In the genomic region with DNA sequence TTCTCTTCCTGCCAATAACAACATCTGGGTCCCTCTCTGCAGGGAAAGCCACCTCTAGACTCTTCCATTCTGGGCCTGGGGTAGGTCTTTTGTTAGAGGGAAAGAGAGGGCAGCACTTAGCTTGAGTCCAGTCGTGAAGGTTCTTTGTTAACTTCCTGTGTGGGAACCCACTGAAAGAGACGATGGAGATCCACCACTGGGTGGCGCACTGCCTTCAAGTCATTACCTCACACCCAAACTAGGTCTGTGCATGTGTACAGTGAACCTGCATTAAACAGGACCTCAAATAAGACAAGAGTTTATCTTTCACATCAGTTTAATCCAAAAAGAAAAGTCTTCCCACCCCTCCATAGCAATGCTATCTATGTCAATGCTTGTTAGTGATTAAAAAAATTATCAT, we compare ENCODE assay signal across 7 mouse cellular contexts. TPM values are rescaled to one million over a fixed set of nuclear protein-coding genes. Genes with fewer than 3 reads are reported as not detected.
DNase-seq lines count a peak whose midpoint lies in the region; ATAC-seq and TF ChIP-seq lines count a peak whose summit lies in the region.

No protein-coding gene starts in this region.

- 3% methylated on average over 3 of the region's 3 CpGs for WGBS in hindbrain, postnatal 0 days

- H3K27me3 ChIP-seq in hindbrain, postnatal 0 days (ENCODE audit: insufficient read depth, low read length): no peaks in the 10 kb centered on the region

- 0 out of 2 replicates have a peak, but pooled peaks have one; percentile 62 for ATAC-seq in hindbrain, postnatal 0 days
- ATAC-seq in megakaryocyte progenitor cell, adult 5-6 weeks (replicated peaks; ENCODE audit: poor library complexity): peak; percentile 94

- no peak overlapping the region for H3K9ac ChIP-seq in hindbrain, postnatal 0 days (replicated peaks; ENCODE audit: low read length)

- H3K4me1 ChIP-seq in hindbrain, postnatal 0 days (ENCODE audit: insufficient read depth, low read length): no peaks in the 10 kb centered on the region

- DNase-seq in NIH3T3 (ENCODE audit: low read depth): peak; percentile 89
- DNase-seq in c-Kit-positive CD71-positive TER-119-negative erythroid progenitor cells, embryonic 14.5 days (ENCODE audit: low read depth): peak; percentile 56
- DNase-seq in frontal cortex, adult 2 months (ENCODE audit: extremely low spot score in 1 of 2, low spot score in 1 of 2): peak; percentile 21 to 88
- DNase-seq in hindbrain, postnatal 0 days (ENCODE audit: low spot score): peak; percentile 85
- DNase-seq in left cerebral cortex, adult 11 months (ENCODE audit: low spot score): peak; percentile 40
- DNase-seq in right cerebral cortex, postnatal 4 days: peak; percentile 85

- no peaks in the 10 kb centered on the region for H3K9me3 ChIP-seq in hindbrain, postnatal 0 days (ENCODE audit: low read length)

- H3K4me2 ChIP-seq in hindbrain, postnatal 0 days (ENCODE audit: low read depth, low read length): no peak overlapping the region

- H3K4me3 ChIP-seq in hindbrain, postnatal 0 days (ENCODE audit: low read length): no peak overlapping the region

- TF ChIP-seq CTCF in hindbrain, postnatal 0 days (IDR thresholded peaks at IDR 0.05; ENCODE audit: low read depth): peak; percentile 86

- H3K36me3 ChIP-seq in hindbrain, postnatal 0 days (ENCODE audit: insufficient read depth, low read length): no peaks in the 10 kb centered on the region

- no peak overlapping the region for H3K27ac ChIP-seq in hindbrain, postnatal 0 days

RNA-seq across cellular contexts. Expression of a gene that starts 31.0 kb away (rescaled TPM):
- polyA plus RNA-seq in frontal cortex, adult 2 months (2012; rRNA removed): 0.02 and 0.11 TPM in 2 replicates
- not detected in 2 replicates for total RNA-seq in hindbrain, postnatal 0 days (2014; rRNA removed)
- not detected in 2 replicates for polyA plus RNA-seq in hindbrain, postnatal 0 days (2015; fragmentation: Nextera tagmentation; extraction: Ambion mirVana)
- not detected in 2 replicates for total RNA-seq in megakaryocyte progenitor cell, adult 5-6 weeks (2015)
- total RNA-seq in megakaryocyte progenitor cell, adult 5-6 weeks (2017): not detected in 2 replicates

RNA-seq across cellular contexts. Expression of a gene that starts 41.8 kb away (rescaled TPM):
- polyA plus RNA-seq in frontal cortex, adult 2 months (2012; rRNA removed): 0.42 and 0.58 TPM in 2 replicates
- total RNA-seq in hindbrain, postnatal 0 days (2014; rRNA removed): 0.54 and 1.5 TPM in 2 replicates
- 1.7 and 2.1 TPM in 2 replicates for polyA plus RNA-seq in hindbrain, postnatal 0 days (2015; fragmentation: Nextera tagmentation; extraction: Ambion mirVana)
- total RNA-seq in megakaryocyte progenitor cell, adult 5-6 weeks (2015): 0.76 and 0.86 TPM in 2 replicates
- total RNA-seq in megakaryocyte progenitor cell, adult 5-6 weeks (2017): 2.7 TPM in 2 replicates
